Mouse (Mus musculus): Measurements from ENCODE around the gene 9230104L09Rik.

The 9230104L09Rik gene

DNA sequence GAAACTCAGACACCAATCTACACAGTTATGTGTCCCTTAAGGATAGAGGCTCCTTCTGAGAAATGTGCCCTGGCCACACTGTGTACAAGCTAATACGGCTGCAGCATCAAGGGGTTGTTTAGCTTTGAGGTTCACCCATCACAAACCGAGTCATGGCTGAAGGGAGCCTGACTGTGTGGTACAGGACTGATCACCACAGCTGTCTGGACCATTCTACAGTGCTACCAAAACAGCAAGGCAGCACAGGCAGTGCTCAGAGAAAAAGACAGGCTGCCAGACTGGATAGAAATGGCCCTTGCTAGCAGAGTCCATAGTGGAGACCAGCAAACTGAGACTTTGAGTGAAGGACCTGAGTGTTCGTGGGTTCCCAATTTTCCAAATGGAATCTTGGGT is 9.4 kb upstream of the 9230104L09Rik start:
- TF ChIP-seq GATA4 (IDR thresholded peaks at IDR 0.05; ENCODE audit: insufficient replicate concordance, low read length), result no peak

DNA sequence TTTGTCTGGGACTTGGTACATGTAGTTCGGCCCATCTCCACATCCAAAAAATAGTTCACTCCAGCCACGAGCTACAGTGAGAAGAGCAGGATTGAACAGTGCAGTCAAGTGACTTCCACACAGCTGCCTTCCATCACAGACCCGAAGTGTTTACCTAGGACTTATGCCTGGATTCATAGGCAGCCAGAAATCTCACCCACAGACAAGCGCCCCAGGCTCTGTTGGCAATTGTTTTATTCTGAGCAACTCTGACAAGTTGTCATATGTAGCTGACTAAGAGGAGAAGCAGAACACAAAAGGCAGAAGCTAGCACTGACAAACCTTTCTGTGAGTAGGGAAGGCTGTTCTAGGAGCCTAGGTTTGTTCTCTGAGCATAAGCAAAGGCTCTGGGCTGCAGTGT is 8.0 kb upstream of the 9230104L09Rik start:
- TF ChIP-seq GATA4 (IDR thresholded peaks at IDR 0.05; ENCODE audit: insufficient replicate concordance, low read length), result no peak

DNA sequence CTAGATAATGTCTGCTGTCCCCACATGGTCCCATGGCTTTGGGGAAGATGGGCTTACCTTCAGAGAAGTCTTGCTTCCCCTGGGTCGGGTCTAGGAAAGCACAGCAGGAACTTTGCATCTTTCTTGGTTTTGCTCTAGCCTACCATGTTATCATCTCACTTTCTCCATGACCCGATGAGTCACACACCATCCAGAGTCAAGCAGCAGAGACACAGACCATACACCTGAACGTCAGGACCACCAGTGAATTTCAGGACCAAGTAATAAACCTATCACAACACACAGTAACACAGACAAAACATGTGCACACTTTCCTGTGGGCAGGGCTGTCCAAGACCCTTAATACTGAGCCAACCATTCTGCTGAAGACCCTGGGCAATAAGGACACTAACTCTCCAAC is 5.7 kb upstream of the 9230104L09Rik start:
- no peak for TF ChIP-seq GATA4 (IDR thresholded peaks at IDR 0.05; ENCODE audit: insufficient replicate concordance, low read length)

DNA sequence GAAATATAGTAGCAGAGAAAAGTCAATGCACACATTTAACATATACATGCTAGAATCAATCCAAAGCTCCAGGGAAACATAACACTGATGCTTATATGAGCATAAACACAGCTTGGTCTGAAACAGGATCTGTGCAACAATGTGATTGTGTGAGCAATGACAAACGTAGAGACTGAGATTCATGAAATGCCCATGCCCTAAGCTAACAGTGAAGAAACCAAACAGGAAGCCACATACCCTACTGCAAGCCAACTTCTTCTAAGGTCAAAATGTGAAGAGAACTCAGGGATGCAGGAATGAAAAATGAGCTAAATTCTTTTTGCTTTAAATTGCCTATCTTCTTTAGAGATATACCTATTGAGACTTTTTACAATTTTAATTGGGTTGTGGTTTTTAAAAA is 4.1 kb upstream of the 9230104L09Rik start:
- no peak for TF ChIP-seq GATA4 (IDR thresholded peaks at IDR 0.05; ENCODE audit: insufficient replicate concordance, low read length)

DNA sequence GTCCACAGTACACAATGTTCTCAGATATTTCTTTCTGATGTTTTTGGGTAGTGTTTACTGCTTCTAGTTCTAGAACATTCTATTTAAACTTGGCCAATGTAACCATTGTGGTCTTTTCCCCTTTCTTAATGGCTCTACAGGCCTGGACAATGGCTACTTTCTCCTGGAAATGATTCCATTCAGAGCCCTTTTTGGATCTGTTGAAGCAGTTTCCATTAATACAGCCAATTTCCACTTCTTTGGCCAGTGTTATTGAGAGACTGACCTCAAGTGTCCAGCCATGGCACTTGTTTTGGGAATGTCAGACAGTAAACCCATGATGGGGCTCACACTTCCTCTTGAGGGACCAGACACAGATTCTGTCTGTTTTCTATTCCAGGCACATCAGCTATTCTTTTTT is 3.1 kb downstream of the 9230104L09Rik start:
- TF ChIP-seq GATA4 (IDR thresholded peaks at IDR 0.05; ENCODE audit: insufficient replicate concordance, low read length), result no peak

DNA sequence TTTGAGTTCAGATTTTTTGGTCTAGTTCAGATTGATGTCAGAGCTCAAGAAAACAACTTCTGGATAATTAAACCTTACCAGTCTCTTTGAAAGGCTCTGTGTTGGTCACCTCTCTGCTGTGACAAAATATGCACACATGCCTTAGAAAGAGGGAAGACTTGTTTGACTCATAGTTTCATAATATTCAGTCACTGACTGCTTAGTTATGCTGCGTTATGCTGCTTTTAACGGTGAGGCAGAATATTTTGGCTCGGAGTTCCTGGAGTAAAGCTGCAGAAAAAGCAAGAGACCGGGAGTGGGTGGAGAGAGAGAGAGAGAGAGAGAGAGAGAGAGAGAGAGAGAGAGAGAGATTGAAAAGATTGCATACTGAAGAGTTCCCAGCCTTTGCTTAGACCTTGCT is 3.8 kb downstream of the 9230104L09Rik start:
- TF ChIP-seq GATA4 (IDR thresholded peaks at IDR 0.05; ENCODE audit: insufficient replicate concordance, low read length), result no peak

DNA sequence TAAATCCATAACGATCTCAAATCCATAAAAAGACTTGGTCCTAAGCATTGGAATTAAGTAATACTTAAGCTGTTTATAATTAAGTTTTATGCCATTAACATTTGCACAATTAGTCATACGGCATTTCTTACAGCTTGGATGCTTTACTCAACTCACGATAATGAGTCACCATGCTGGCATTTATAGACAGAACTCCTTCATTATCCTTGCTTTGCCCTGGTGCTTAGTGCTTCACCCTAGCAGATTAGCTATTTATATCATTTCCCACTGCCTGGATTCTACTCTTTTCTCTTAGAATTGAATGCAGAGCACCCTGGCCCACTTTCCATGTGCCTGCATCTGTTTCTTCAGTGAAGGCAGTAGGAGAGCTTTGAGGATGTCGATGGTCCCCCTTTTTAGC is 7.3 kb downstream of the 9230104L09Rik start:
- TF ChIP-seq GATA4 (IDR thresholded peaks at IDR 0.05; ENCODE audit: insufficient replicate concordance, low read length), result no peak

DNA sequence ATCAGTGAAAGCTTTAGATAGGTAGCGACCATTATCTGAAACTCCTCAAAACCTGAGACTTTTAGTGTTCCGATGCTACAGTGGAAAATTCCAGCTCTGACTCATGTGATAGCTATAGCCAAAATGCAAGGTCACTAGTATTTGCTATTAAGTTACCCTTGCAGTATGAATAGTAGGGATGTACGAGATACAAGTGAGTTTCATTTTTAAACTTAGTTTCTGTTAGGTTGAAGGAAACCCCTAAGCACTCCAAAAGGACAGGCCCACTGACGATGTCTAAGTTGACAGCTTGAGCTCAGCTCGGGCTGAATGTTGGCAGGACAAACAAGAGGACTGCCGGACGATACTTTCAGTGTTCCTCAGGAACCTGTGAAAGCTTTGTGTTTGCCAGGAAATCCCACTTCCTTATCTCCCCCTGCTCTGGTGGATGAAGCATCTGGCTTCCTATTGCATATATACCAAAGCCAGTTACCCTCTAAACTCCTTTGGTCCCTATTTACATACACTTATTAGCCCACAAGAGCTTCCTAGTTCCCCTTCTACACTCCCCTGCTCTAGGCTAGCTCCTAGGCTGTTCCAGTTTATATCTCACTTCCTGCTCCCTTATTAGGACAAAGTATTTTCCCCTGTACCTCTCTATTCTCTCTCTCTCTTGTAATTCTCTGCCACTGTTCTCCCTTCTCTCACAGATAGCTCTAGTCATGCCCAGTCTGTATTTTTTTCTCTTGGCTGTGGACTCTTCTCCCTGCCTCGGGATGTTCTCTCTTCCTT is 8.0 kb downstream of the 9230104L09Rik start:
- TF ChIP-seq GATA4 (IDR thresholded peaks at IDR 0.05; ENCODE audit: insufficient replicate concordance, low read length), result no peak

DNA sequence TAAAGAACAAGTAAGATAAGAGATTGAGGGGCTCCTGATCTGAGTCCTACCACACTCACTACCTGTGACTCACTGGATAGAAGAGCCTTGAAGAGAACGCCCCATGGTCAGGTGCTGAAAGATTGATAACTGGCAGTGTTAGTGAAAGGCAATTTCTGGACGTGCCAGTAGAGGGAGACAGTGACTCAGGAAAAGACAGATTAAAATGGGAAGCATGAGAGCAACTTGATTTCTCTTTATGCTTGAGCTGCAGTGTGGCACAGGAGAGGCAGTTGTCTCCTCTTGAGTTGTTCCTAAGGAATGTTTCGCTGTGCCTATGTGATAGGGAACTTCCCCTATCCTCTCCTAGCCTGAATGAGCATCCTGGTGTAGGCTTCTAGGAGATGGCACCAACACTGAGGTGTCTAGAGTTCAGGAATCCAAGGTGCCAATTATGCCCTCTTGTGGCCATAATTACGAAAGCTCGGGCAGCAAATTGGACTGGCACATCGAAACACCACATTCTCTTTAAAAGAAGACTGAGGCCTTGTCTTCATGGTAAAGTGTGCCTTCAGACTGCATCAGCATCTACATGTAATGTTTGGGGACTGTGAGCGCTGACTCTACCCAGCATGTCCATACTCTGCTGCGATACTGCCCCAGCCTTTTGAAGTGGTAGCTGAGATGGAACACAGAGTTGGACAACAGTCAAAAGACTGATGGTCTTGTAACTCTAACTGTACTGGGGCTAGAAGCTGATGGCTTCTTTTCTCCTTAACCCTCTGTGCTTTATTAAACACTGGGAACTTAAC is 13.5 kb downstream of the 9230104L09Rik start:
- no peak; the same call in 1 of the 2 replicates for TF ChIP-seq GATA4 (IDR thresholded peaks at IDR 0.05; ENCODE audit: insufficient replicate concordance, low read length)

DNA sequence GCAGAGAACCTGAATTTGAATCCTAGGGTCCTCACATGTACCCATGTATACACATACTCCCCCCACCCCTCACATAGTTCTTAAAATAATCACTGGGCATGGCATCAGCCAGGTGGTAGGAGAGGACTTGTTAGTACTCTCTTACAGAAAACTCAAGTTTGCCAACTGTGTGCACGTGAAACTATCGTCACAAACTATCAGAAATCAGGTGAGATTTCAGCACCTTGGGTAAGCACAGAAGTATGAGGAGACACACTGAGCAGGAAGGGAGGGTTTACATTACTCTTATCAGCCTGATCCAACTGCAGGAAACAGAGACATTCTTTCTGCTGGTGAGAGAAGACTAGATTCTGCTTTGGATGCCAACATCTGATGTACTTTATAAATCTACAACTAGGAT is 25.6 kb downstream of the 9230104L09Rik start:
- no peak for TF ChIP-seq GATA4 (IDR thresholded peaks at IDR 0.05; ENCODE audit: insufficient replicate concordance, low read length)

DNA sequence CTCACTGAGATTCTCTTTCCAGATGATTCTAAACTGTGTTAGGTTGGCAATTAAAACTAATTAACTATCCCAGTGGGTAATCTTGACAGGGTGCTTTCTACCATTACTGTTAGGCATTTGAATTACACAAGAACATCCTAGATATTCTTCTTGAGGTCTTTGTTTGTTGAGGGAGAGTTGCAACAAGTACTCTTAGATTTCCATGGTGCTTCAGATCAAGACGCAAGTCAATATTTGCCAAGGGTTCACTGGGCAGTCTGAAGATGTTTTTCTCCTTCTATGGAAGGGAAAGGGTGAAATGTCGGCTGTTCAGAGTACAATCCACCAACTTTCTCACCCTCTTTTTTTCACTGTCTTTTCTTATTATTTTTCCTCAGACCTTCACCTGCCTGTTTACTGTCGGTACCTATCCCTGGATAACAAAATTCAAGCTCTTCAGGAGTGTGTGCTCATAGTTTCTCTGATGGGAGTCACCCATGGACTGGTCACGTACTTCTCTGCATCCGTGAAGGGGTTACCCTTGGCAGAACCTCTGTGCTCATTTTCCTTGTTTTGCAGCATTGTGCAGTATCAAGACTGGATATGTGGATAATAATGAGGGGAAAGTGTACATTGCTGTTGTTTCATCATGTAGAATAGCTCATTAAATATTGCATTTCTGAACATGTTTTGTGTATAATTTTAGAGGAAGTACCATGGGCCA is 26.6 kb downstream of the 9230104L09Rik start:
- no peak for TF ChIP-seq GATA4 (IDR thresholded peaks at IDR 0.05; ENCODE audit: insufficient replicate concordance, low read length)

DNA sequence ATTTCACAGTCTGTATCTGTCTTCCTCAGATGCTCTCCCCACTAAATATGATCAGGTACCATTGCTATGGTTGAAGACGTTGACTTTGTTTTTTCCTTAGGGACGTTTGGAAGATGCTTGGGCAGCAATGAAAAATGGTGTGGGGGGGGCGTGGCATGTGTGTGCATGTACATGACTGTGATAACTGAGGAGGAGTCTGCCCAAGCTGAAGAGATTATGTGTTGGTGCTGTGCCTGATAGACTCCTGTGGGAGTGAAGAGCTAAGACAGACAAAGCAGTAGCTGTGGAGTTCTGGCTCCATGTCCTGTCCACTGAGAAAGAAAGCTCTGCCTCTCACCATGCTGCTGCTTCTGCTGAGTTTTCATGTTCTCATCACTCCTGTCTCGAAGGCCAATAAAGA is 29.9 kb downstream of the 9230104L09Rik start, which contains the start of gene Cst9:
Cst9 (plus strand) TSS at position 236 of the 400 bp plus-strand sequence.
- no peak for TF ChIP-seq GATA4 (IDR thresholded peaks at IDR 0.05; ENCODE audit: insufficient replicate concordance, low read length)

DNA sequence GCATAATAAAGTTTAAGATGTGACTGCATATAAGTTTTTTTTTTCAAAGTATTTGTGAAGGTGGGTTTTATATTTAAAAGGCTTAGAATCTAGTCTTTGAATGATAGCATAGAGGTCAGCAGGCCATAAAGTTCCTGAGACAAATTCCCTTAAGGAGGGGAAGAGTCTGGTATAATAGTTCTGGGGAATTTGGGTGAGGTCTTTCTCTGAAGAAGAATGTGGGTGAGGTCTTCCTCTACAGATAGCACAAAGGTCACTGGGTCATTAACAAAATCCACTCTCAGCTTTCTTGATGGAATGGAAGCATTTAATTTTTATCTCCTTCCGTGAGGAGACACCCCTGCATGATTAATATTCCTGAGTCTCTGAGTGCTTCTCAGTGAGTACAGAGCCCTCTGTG is 38.9 kb downstream of the 9230104L09Rik start:
- no peak for TF ChIP-seq GATA4 (IDR thresholded peaks at IDR 0.05; ENCODE audit: insufficient replicate concordance, low read length)

DNA sequence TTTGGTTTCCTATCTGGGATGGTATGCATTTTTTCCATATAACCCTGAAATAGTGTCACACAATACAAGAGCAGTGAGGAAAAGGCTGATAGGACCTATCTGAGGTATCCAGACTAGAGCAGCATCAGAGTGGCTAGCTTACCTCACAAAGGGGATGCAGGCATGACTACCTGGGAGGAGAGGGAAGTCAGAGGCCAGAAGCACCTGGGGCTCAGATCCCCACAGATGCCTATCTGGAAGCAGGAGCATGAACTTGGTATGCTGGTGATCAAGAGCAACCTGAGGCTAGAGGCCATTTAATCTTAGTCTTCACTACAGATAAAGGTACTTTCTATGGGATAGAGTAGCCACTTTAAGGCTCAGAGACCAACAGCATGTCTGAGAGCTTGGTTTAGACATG is 44.9 kb downstream of the 9230104L09Rik start, which contains the start of gene Cst13:
Cst13 (plus strand) TSS at position 173 of the 400 bp plus-strand sequence.
- no peak for TF ChIP-seq GATA4 (IDR thresholded peaks at IDR 0.05; ENCODE audit: insufficient replicate concordance, low read length)

DNA sequence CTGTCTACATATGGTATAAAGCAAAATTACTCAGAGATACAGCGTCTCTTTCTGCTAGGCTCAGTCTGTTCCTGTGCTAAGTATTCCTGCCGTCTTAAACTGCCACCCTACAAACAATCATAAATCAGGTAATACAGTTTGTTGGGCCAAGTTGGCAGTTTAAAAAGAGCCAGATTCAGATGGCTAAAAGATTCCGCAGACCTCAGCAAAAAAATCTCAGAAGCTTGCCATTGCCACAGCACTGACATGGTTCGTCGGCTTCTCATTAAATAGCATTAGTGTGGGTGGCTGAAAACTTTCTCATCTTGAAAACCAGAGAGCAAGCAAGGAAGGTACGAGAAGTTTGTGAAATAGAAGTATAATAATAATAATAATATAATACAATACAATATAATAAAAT is 58.1 kb downstream of the 9230104L09Rik start:
- TF ChIP-seq GATA4 (IDR thresholded peaks at IDR 0.05; ENCODE audit: insufficient replicate concordance, low read length), result no peak
